8 mouse cellular contexts compared by ENCODE assay signal in genomic region chr8:108611792-108612413, GRCm38 (mm10).
DNase-seq lines count a peak whose midpoint lies in the region; ATAC-seq and TF ChIP-seq lines count a peak whose summit lies in the region.

No protein-coding gene starts in this region.

- H3K27me3 ChIP-seq in lung, postnatal 0 days (replicated peaks; ENCODE audit: insufficient read depth, low read length), result no peaks in the 10 kb centered on the region

- 46% methylated on average over 11 of the region's 11 CpGs for WGBS in lung, postnatal 0 days

- 0 out of 2 replicates have a peak overlapping the region, but pooled peaks have one; percentile 5 for H3K4me2 ChIP-seq in lung, postnatal 0 days (replicated peaks; ENCODE audit: low read depth, low read length)

- no peak for TF ChIP-seq CTCF in lung, postnatal 0 days (IDR thresholded peaks at IDR 0.05)

- ATAC-seq in lung, postnatal 0 days, result peak; percentile 57
- ATAC-seq in erythroblast, adult 5-6 weeks (replicated peaks; ENCODE audit: low FRiP score, poor library complexity, severe bottlenecking), result no peak
- no peak for ATAC-seq in frontal cortex, adult (ENCODE audit: low TSS enrichment)

- no peaks in the 10 kb centered on the region for H3K9me3 ChIP-seq in lung, postnatal 0 days (ENCODE audit: low read length)

- H3K9ac ChIP-seq in lung, postnatal 0 days (replicated peaks; ENCODE audit: low read depth), result no peak overlapping the region

- peaks cover 5% of the 10 kb centered on the region for H3K4me1 ChIP-seq in lung, postnatal 0 days (ENCODE audit: insufficient read depth, low read depth, low read length)

- no peak overlapping the region for H3K4me3 ChIP-seq in lung, postnatal 0 days (ENCODE audit: low read depth, low read length)

- H3K36me3 ChIP-seq in lung, postnatal 0 days (ENCODE audit: insufficient read depth, low read length), result no peaks in the 10 kb centered on the region

- intact Hi-C loops in heart, postnatal 25 days (cut with DNase I), result no loop called here
- intact Hi-C loops in heart, postnatal 36 days (cut with DNase I), result no loop called here

- TF ChIP-seq EP300 in lung, postnatal 0 days (IDR thresholded peaks at IDR 0.05), result peak; percentile 80

- peak; percentile 97 for DNase-seq in heart, adult 11 months
- no peak for DNase-seq in heart, postnatal 25 days (ENCODE audit: low spot score)
- DNase-seq in ES-CJ7 (ENCODE audit: low read depth, low spot score), result peak; percentile 19
- peak; percentile 16 to 31 for DNase-seq in heart, postnatal 36 days
- peak; percentile 47 for DNase-seq in lung, postnatal 0 days (ENCODE audit: low spot score)
- no peak for DNase-seq in frontal cortex, postnatal 14 days (ENCODE audit: low spot score in 2 of 2)

- peak overlapping the region; percentile 32; the same call in 1 of the 2 replicates for H3K27ac ChIP-seq in lung, postnatal 0 days (ENCODE audit: low read length)

Comparison
In these comparisons a context has a peak if more than half of its experiments do, and no peak if none do; other contexts are left out.
1. DNase-seq: peak in heart, adult 11 months (single experiment), ES-CJ7 (single experiment), heart, postnatal 36 days (2 of 2) and lung, postnatal 0 days (single experiment); none in heart, postnatal 25 days (single experiment) and frontal cortex, postnatal 14 days (0 of 2).